ENCODE assay signal across 16 mouse cellular contexts in genomic region chr15:83574731-83575351, GRCm38 (mm10). TPM values are rescaled to one million over a fixed set of nuclear protein-coding genes. Genes with fewer than 3 reads are reported as not detected.
DNase-seq lines count a peak whose midpoint lies in the region; ATAC-seq and TF ChIP-seq lines count a peak whose summit lies in the region.
"Had no signal": no experiment of that assay in that cellular context is flagged by ENCODE, and none has a peak within 500 bp of the region (broad histone marks: within the 10 kb centered on the region; RNA-seq: fewer than 3 reads in every experiment).

No protein-coding gene starts in this region.

- no peak for TF ChIP-seq CTCF in lung, embryonic 14.5 days (IDR thresholded peaks at IDR 0.05; ENCODE audit: low read depth)
- no peak for TF ChIP-seq CTCF in stomach, postnatal 0 days (IDR thresholded peaks at IDR 0.05; ENCODE audit: low read depth)

- no peak for TF ChIP-seq EP300 in stomach, postnatal 0 days (optimal IDR thresholded peaks at IDR 0.05)

- no peaks in the 10 kb centered on the region for H3K4me1 ChIP-seq in lung, embryonic 14.5 days (ENCODE audit: insufficient read depth)
- H3K4me1 ChIP-seq in stomach, postnatal 0 days (replicated peaks; ENCODE audit: control insufficient read depth, insufficient read depth): no peaks in the 10 kb centered on the region
- H3K4me1 ChIP-seq in intestine, embryonic 16.5 days (ENCODE audit: control insufficient read depth, insufficient read depth, low read length): no peaks in the 10 kb centered on the region
- H3K4me1 ChIP-seq: limb, embryonic 12.5 days; neural tube, embryonic 13.5 days had no signal

- H3K4me3 ChIP-seq in lung, embryonic 14.5 days (ENCODE audit: low read depth, low read length): no peak overlapping the region
- H3K4me3 ChIP-seq in stomach, postnatal 0 days (ENCODE audit: low read depth, low read length): no peak overlapping the region
- no peak overlapping the region for H3K4me3 ChIP-seq in intestine, embryonic 16.5 days (ENCODE audit: low read length)
- H3K4me3 ChIP-seq: limb, embryonic 12.5 days; neural tube, embryonic 13.5 days had no signal

- no peaks in the 10 kb centered on the region for H3K9me3 ChIP-seq in lung, embryonic 14.5 days (ENCODE audit: low read depth, low read length)
- no peaks in the 10 kb centered on the region for H3K9me3 ChIP-seq in stomach, postnatal 0 days (ENCODE audit: control insufficient read depth, low read length)
- no peaks in the 10 kb centered on the region for H3K9me3 ChIP-seq in intestine, embryonic 16.5 days (ENCODE audit: control insufficient read depth, low read length)
- H3K9me3 ChIP-seq: limb, embryonic 12.5 days; neural tube, embryonic 13.5 days had no signal

- ATAC-seq in lung, embryonic 14.5 days (ENCODE audit: insufficient read depth): no peak
- ATAC-seq in stomach, postnatal 0 days (ENCODE audit: low FRiP score, low TSS enrichment): no peak; the same call in 1 of the 2 replicates
- no peak for ATAC-seq in intestine, embryonic 16.5 days
- ATAC-seq: CD4-positive, CD25-positive, alpha-beta regulatory T cell, adult 4 months; midbrain, embryonic 16.5 days had no signal

- no peaks in the 10 kb centered on the region for H3K27me3 ChIP-seq in lung, embryonic 14.5 days (ENCODE audit: insufficient read depth, low read length)
- no peaks in the 10 kb centered on the region for H3K27me3 ChIP-seq in stomach, postnatal 0 days (ENCODE audit: control insufficient read depth, insufficient read depth, low read length)
- no peaks in the 10 kb centered on the region for H3K27me3 ChIP-seq in intestine, embryonic 16.5 days (replicated peaks; ENCODE audit: control insufficient read depth, insufficient read depth, low read length)
- H3K27me3 ChIP-seq: limb, embryonic 12.5 days; neural tube, embryonic 13.5 days had no signal

- H3K27ac ChIP-seq in lung, embryonic 14.5 days (ENCODE audit: low read depth): no peak overlapping the region
- H3K27ac ChIP-seq in stomach, postnatal 0 days (replicated peaks): peak overlapping the region; percentile 30; the same call in 1 of the 2 replicates
- no peak overlapping the region for H3K27ac ChIP-seq in intestine, embryonic 16.5 days (ENCODE audit: low read length)
- H3K27ac ChIP-seq: kidney, postnatal 0 days; limb, embryonic 12.5 days; neural tube, embryonic 13.5 days had no signal

- 71% methylated on average over 6 of the region's 6 CpGs for WGBS in lung, embryonic 14.5 days
- 57% methylated on average over 6 of the region's 6 CpGs for WGBS in stomach, postnatal 0 days
- WGBS in intestine, embryonic 16.5 days: 75% methylated on average over 6 of the region's 6 CpGs

- H3K4me2 ChIP-seq in lung, embryonic 14.5 days: no peak overlapping the region
- H3K4me2 ChIP-seq in stomach, postnatal 0 days (replicated peaks; ENCODE audit: low read depth): no peak overlapping the region
- no peak overlapping the region for H3K4me2 ChIP-seq in intestine, embryonic 16.5 days (ENCODE audit: low read depth, low read length)
- H3K4me2 ChIP-seq: limb, embryonic 12.5 days; neural tube, embryonic 13.5 days had no signal

- DNase-seq in ovary, adult 18-20 months (ENCODE audit: low spot score): peak; percentile 34
- DNase-seq in ovary, postnatal 36 days (ENCODE audit: low spot score): no peak
- DNase-seq in adipocyte (ENCODE audit: low spot score): peak; percentile 81
- peak; percentile 18 for DNase-seq in lung, embryonic 14.5 days
- no peak for DNase-seq in stomach, postnatal 0 days (ENCODE audit: low spot score)
- no peak for DNase-seq in embryo, embryonic 9.5 days (ENCODE audit: extremely low spot score)
- DNase-seq: cerebellum, adult 2 months; embryo, embryonic 11 days; layer of hippocampus, postnatal 36 days; right cerebral cortex, postnatal 14 days had no signal

- peaks cover 52% of the 10 kb centered on the region for H3K36me3 ChIP-seq in lung, embryonic 14.5 days (ENCODE audit: insufficient read depth)
- peaks cover 22% of the 10 kb centered on the region for H3K36me3 ChIP-seq in stomach, postnatal 0 days (ENCODE audit: control insufficient read depth, insufficient read depth, low read length)
- H3K36me3 ChIP-seq in intestine, embryonic 16.5 days (ENCODE audit: control insufficient read depth, insufficient read depth, low read length): peaks cover 13% of the 10 kb centered on the region

- H3K9ac ChIP-seq in lung, embryonic 14.5 days: no peak overlapping the region
- H3K9ac ChIP-seq in stomach, postnatal 0 days (ENCODE audit: low read length): no peak overlapping the region
- H3K9ac ChIP-seq in intestine, embryonic 16.5 days (ENCODE audit: low read depth, low read length): no peak overlapping the region
- H3K9ac ChIP-seq: limb, embryonic 12.5 days; neural tube, embryonic 13.5 days had no signal

RNA-seq across cellular contexts. Expression of gene Mcat, which starts 11.3 kb away (rescaled TPM):
- polyA plus RNA-seq in lung, embryonic 14.5 days (2014; fragmentation: Nextera tagmentation; extraction: Ambion mirVana): 38.8 and 43.1 TPM in 2 replicates
- polyA plus RNA-seq in stomach, postnatal 0 days (2015; fragmentation: Nextera tagmentation; extraction: Ambion mirVana): 24.9 and 25.5 TPM in 2 replicates
- polyA plus RNA-seq in intestine, embryonic 16.5 days (2015; fragmentation: Nextera tagmentation; extraction: Ambion mirVana): 26.4 and 27.0 TPM in 2 replicates

RNA-seq across cellular contexts. Expression of gene Tspo, which starts 11.4 kb away (rescaled TPM):
- polyA plus RNA-seq in lung, embryonic 14.5 days (2014; fragmentation: Nextera tagmentation; extraction: Ambion mirVana): 76.9 and 83.9 TPM in 2 replicates
- polyA plus RNA-seq in stomach, postnatal 0 days (2015; fragmentation: Nextera tagmentation; extraction: Ambion mirVana): 277 and 284 TPM in 2 replicates
- polyA plus RNA-seq in intestine, embryonic 16.5 days (2015; fragmentation: Nextera tagmentation; extraction: Ambion mirVana): 128 and 133 TPM in 2 replicates

RNA-seq across cellular contexts. Expression of gene Ttll12, which starts 20.1 kb away (rescaled TPM):
- 40.1 and 43.5 TPM in 2 replicates for polyA plus RNA-seq in lung, embryonic 14.5 days (2014; fragmentation: Nextera tagmentation; extraction: Ambion mirVana)
- 17.3 and 17.6 TPM in 2 replicates for polyA plus RNA-seq in stomach, postnatal 0 days (2015; fragmentation: Nextera tagmentation; extraction: Ambion mirVana)
- polyA plus RNA-seq in intestine, embryonic 16.5 days (2015; fragmentation: Nextera tagmentation; extraction: Ambion mirVana): 29.3 and 30.2 TPM in 2 replicates

RNA-seq across cellular contexts. Expression of gene Bik, which starts 48.2 kb away (rescaled TPM):
- polyA plus RNA-seq in lung, embryonic 14.5 days (2014; fragmentation: Nextera tagmentation; extraction: Ambion mirVana): 12.1 and 14.2 TPM in 2 replicates
- polyA plus RNA-seq in stomach, postnatal 0 days (2015; fragmentation: Nextera tagmentation; extraction: Ambion mirVana): 4.2 and 5.2 TPM in 2 replicates
- 3.1 and 4.3 TPM in 2 replicates for polyA plus RNA-seq in intestine, embryonic 16.5 days (2015; fragmentation: Nextera tagmentation; extraction: Ambion mirVana)

Comparison
In these comparisons a context has a peak if more than half of its experiments do, and no peak if none do; other contexts are left out.
1. DNase-seq: peak in ovary, adult 18-20 months (single experiment), adipocyte (single experiment) and lung, embryonic 14.5 days (single experiment); none in ovary, postnatal 36 days (single experiment), stomach, postnatal 0 days (single experiment) and embryo, embryonic 9.5 days (single experiment).